Mouse (Mus musculus) thymus, adult 2 months (tissue): ENCODE data around the gene Maats1. TPM values are rescaled to one million over a fixed set of nuclear protein-coding genes. Genes with fewer than 3 reads are reported as not detected.

ENCODE experiments used
- DNase-seq: peaks from one replicate; pipeline ENCODE4 v3.0.0; 2021
- H3K27ac ChIP-seq: fragments of 200-500 bp; 2 replicates; pipeline ENCODE4 v1.5.1; 2012; ENCODE audit warnings: low read length, control low read depth; ENCODE audit not compliant: control insufficient read depth, insufficient read depth
- H3K27me3 ChIP-seq: fragments of 200-500 bp; 2 replicates; pipeline ENCODE4 v1.6.1; 2012; ENCODE audit warnings: mild to moderate bottlenecking, low read length, moderate library complexity, mixed read lengths; ENCODE audit not compliant: control insufficient read depth, insufficient read depth
- H3K36me3 ChIP-seq: fragments of 200-500 bp; 2 replicates; pipeline ENCODE4 v1.6.1; 2012; ENCODE audit warnings: mild to moderate bottlenecking, low read length, moderate library complexity; ENCODE audit not compliant: control insufficient read depth, insufficient read depth
- H3K4me1 ChIP-seq: fragments of 200-500 bp; replicated peaks from 2 replicates; pipeline ENCODE4 v1.6.1; 2012; ENCODE audit warnings: low read length; ENCODE audit not compliant: control insufficient read depth, insufficient read depth
- H3K4me3 ChIP-seq: fragments of 200-500 bp; 2 replicates; pipeline ENCODE4 v1.5.1; 2012; ENCODE audit warnings: mild to moderate bottlenecking, low read length, control low read depth, moderate library complexity; ENCODE audit not compliant: control insufficient read depth, insufficient read depth
- CTCF ChIP-seq: fragments of 200-500 bp; IDR thresholded peaks from 2 replicates; pipeline ENCODE4 v1.5.1; 2012; ENCODE audit warnings: mild to moderate bottlenecking, control low read depth, low read length, moderate library complexity, borderline replicate concordance; ENCODE audit not compliant: control insufficient read depth, poor library complexity, insufficient read depth; ENCODE audit errors: extremely low read depth
- POLR2A ChIP-seq: fragments of 200-500 bp; IDR thresholded peaks from 2 replicates; pipeline ENCODE4 v1.6.1; 2012; ENCODE audit warnings: mild to moderate bottlenecking, low read length, control low read depth, moderate library complexity; ENCODE audit not compliant: control insufficient read depth, poor library complexity, insufficient read depth; ENCODE audit errors: extremely low read depth
- WGBS: fragments of 180-500 bp; shearing (Covaris S2); methylation state at CpG from one replicate; pipeline ENCODE4 v1.1.7; 2018; 5-methylcytosine and 5-hydroxymethylcytosine counted together
- polyA plus RNA-seq: library from polyadenylated mRNA; depleted of rRNA; stranded (reverse); fragments of >200 nt; gene quantifications from 2 replicates; pipeline ENCODE4 v1.2.3, GENCODE M21; 2012

The Maats1 gene
- polyA plus RNA-seq, 1 experiment: 0.12 TPM

- no peak overlapping the region for H3K4me3 ChIP-seq
- no peak overlapping the region for H3K27ac ChIP-seq
- H3K4me1 ChIP-seq: no peaks in the 10 kb centered on the region
- no peaks in the 10 kb centered on the region for H3K27me3 ChIP-seq
- peaks cover 36% of the 10 kb centered on the region for H3K36me3 ChIP-seq
- no peak for DNase-seq
- 95% methylated on average over 2 of the region's 2 CpGs for WGBS
- TF ChIP-seq POLR2A (no peak), CTCF (no peak)
Measured at GRCm38 (mm10) chr16:38353642-38354041, 11.7 kb upstream of the Maats1 start.

GRCm38 (mm10) chr16:38352851-38353250 is 10.9 kb upstream of the Maats1 start:
- peaks cover 36% of the 10 kb centered on the region for H3K36me3 ChIP-seq
- no peak for DNase-seq
- no peak overlapping the region for H3K4me3 ChIP-seq
- no peaks in the 10 kb centered on the region for H3K27me3 ChIP-seq
- no peaks in the 10 kb centered on the region for H3K4me1 ChIP-seq
- TF ChIP-seq POLR2A (no peak), CTCF (no peak)
- H3K27ac ChIP-seq: no peak overlapping the region

GRCm38 (mm10) chr16:38352031-38352430 is 10.1 kb upstream of the Maats1 start:
- WGBS: 96% methylated on average over 7 of the region's 7 CpGs
- Histone ChIP-seq H3K27me3 (no peaks in the 10 kb centered on the region), H3K4me1 (no peaks in the 10 kb centered on the region; the same call in 1 of the 2 replicates), H3K27ac (no peak overlapping the region), H3K4me3 (no peak overlapping the region), H3K36me3 (peaks cover 36% of the 10 kb centered on the region)
- TF ChIP-seq CTCF (no peak), POLR2A (no peak)
- DNase-seq: no peak

- no peak overlapping the region for H3K27ac ChIP-seq
- 87% methylated on average over 6 of the region's 6 CpGs for WGBS
- DNase-seq: no peak
- TF ChIP-seq CTCF: no peak
- no peak for TF ChIP-seq POLR2A
- H3K27me3 ChIP-seq: no peaks in the 10 kb centered on the region
- H3K4me3 ChIP-seq: no peak overlapping the region
- H3K4me1 ChIP-seq: no peaks in the 10 kb centered on the region; the same call in 1 of the 2 replicates
- peaks cover 36% of the 10 kb centered on the region for H3K36me3 ChIP-seq
Measured at GRCm38 (mm10) chr16:38350939-38351338, 9.0 kb upstream of the Maats1 start.

- no peak for TF ChIP-seq POLR2A
- no peak for TF ChIP-seq CTCF
- Histone ChIP-seq H3K27me3 (no peaks in the 10 kb centered on the region), H3K4me1 (no peaks in the 10 kb centered on the region; the same call in 1 of the 2 replicates), H3K36me3 (peaks cover 36% of the 10 kb centered on the region), H3K4me3 (no peak overlapping the region), H3K27ac (no peak overlapping the region)
- WGBS: 97% methylated on average over 7 of the region's 7 CpGs
- no peak for DNase-seq
Measured at GRCm38 (mm10) chr16:38350361-38350855, 8.5 kb upstream of the Maats1 start.

GRCm38 (mm10) chr16:38349881-38350280 is 7.9 kb upstream of the Maats1 start:
- WGBS: 83% methylated on average over 2 of the region's 2 CpGs
- DNase-seq: no peak
- TF ChIP-seq POLR2A: no peak
- no peak for TF ChIP-seq CTCF
- Histone ChIP-seq H3K4me1 (no peaks in the 10 kb centered on the region; the same call in 1 of the 2 replicates), H3K4me3 (no peak overlapping the region), H3K27me3 (no peaks in the 10 kb centered on the region), H3K27ac (no peak overlapping the region), H3K36me3 (peaks cover 36% of the 10 kb centered on the region)

GRCm38 (mm10) chr16:38348217-38348761 is 6.3 kb upstream of the Maats1 start:
- H3K36me3 ChIP-seq: peaks cover 36% of the 10 kb centered on the region
- TF ChIP-seq POLR2A (no peak), CTCF (no peak)
- no peak for DNase-seq
- H3K4me1 ChIP-seq: no peaks in the 10 kb centered on the region; the same call in 1 of the 2 replicates
- H3K27ac ChIP-seq: no peak overlapping the region
- 82% methylated on average over 9 of the region's 9 CpGs for WGBS
- H3K27me3 ChIP-seq: no peaks in the 10 kb centered on the region
- no peak overlapping the region for H3K4me3 ChIP-seq
